Mouse (Mus musculus): ENCODE data around the gene Mark2.
"Not testable (repeated sequence)": the region's sequence is repeated elsewhere in the genome, so short reads cannot be mapped to it uniquely, and the experiment has no call there.

Gene Mark2

DNA sequence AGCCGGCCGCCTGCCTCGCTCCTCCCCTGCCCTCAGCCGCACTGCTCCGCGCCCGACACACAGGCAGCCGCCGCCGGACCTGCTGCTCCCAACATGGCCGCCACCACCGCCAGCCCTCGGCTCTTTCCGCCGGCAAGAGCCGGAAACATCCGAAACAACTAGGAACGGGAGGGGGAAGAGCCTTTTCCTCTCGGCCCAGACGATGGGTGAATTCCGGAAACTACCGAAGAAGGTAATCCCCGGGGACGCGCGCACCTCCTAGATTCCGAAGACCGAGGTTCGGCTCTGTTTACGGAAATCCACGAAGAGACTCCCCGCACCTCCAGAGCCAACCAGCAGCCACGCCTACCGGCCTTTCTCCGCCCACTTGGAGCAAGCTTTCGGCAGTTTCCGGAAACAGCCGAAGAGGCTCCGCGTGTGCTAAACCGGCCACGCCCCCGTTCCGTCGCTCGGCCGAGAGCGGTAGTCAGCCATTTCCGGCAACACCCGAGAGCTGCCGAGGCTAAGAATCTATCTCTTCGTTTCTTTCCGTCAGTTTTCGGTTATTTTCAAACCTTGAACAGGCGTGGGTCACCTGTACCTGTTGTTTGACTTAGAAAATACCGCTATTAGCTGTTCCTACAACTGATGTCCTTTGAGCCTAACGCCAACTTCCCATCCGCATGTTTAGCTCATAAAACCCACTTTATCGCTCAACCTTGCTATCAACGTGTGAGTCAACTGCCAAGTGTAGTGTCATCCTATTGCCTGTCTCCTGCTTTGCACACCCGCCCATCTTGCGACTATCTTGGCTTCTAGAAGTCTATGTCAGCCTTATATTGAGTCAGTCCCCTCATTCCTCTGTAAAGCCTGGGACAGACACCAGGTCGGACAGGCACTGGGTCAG, at the start of gene Mark2:
TSS of gene Mark2 (minus strand) at position 349 of the 886 bp plus-strand sequence.
- DNase-seq: peak; percentile 99

- DNase-seq: no peak
Observed at GRCm38 (mm10) chr19:7388488-7388887, 46.8 kb upstream of the Mark2 start.

DNA sequence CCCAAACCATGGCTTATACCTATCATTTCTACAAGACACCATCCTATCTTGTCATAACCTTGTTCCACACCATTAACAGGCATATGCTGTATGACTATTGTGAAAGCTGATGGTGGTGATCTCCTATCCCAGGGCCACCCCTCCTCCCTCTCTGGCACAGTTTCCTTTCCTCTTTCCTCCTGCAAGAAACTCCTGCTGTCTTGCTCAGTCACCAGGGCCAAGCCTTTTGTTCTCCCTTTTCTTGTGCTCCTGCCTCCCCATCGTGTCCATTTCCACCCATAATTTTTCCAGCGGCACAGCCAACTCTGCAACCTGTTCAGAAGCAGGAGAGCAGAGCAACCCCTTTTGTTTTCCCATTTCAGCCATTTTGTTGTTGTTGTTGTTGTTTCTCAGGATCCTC, 44.4 kb upstream of the Mark2 start:
- no peak for DNase-seq

GRCm38 (mm10) chr19:7382903-7383865, 41.5 kb upstream of the Mark2 start, which contains the start of gene Spindoc:
Gene Spindoc, minus strand, starts transcription at chr19:7382994.
- peak; percentile 97 to 99 for DNase-seq

- DNase-seq: peak; percentile 80 to 84
Observed at GRCm38 (mm10) chr19:7382248-7382902, 40.7 kb upstream of the Mark2 start.

- DNase-seq: no peak
Observed at GRCm38 (mm10) chr19:7381906-7382247, 40.2 kb upstream of the Mark2 start.

DNA sequence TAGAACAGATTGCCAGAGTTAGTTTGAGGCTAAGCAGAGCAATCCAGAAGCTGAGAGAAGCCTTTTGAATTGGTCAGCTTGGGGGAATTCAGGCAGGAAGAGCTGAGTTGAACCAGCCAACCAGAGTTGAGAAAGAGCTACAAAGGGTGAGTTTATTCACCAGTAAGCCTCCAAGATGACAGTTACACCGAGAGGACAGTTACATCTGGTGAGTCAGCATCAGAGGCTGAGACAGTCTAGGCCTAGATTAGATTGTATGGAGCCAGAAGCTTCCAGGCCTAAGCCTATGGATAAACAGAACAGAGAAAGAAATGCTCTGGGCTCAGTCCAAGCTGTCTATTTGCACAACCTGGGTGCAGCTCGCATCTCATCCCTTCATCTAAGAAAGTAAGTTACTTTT, 36.0 kb upstream of the Mark2 start:
- no peak for DNase-seq

DNA sequence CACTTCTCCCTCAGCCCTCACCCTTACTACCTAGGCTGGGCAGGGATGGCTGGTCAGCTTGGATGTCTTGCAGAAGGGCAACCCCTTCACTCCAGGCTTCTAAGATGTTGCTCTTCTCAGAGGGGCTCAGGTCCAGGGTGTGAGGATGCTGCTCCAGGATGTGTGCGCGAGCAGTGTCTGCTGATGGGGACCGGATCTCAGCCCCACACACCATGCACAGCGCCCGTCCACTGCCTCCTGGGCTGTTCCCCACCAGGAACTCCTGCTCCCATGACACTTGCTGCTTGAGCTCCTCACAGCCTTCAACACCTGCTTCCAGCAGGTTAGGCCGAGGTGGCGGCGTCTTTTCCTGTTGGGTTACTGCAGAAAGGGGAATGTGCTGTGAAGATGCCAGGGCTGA, 32.8 kb upstream of the Mark2 start:
- DNase-seq: no peak

- not testable (repeated sequence) for DNase-seq
Observed at GRCm38 (mm10) chr19:7369469-7369868, 27.8 kb upstream of the Mark2 start.

GRCm38 (mm10) chr19:7353636-7354035, 12.0 kb upstream of the Mark2 start:
- DNase-seq: no peak

- no peak for DNase-seq
Observed at GRCm38 (mm10) chr19:7352809-7353495, 11.3 kb upstream of the Mark2 start.

- no peak for DNase-seq
Observed at GRCm38 (mm10) chr19:7349993-7350392, 8.3 kb upstream of the Mark2 start.

DNA sequence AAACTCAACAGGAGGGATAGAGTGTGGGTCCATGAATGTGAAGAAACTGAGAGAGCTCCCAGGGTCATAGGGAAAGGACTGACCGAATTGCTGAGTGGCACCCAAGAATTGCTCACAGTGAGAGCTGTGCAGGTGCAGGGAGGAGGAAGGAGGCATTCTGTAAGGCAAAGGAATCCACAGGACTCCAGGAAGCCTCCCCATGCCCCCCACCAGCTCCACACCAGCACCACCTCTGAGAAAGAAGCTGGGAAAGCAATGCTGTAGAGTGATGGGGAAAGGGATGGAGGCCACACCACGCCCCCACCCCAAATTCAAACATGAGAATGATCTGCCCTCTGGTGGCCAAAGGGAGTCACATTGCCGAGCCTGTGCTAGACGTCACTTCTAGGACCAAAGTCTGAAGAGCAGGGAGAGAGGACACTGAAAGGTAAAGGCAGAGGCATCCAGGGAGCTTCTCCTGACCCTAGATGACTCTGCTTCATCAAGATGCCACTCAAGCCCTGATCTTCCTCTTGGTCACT, 3.6 kb upstream of the Mark2 start:
- peak; percentile 62 to 64 for DNase-seq

DNA sequence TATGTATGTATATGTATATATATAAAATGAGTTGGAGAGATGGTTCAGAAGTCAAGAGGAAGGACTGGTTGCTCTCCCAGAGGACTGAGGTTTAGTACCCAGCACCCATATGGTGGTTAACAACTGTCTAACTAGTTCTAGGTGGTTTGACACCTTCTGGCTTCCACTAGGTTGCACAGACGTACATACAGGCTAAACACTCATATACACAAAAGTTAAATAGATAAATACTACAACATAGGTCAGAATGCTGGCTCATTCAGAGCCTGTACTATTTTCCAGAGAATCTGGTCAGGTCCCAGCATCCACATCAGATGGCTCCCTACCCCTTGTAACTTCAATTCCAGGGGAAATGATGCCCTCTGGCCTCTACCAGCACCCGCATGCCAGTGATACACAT, 986 bp upstream of the Mark2 start:
- no peak for DNase-seq

GRCm38 (mm10) chr19:7340780-7341475, 732 bp downstream of the Mark2 start:
- peak; percentile 53 to 55 for DNase-seq

DNA sequence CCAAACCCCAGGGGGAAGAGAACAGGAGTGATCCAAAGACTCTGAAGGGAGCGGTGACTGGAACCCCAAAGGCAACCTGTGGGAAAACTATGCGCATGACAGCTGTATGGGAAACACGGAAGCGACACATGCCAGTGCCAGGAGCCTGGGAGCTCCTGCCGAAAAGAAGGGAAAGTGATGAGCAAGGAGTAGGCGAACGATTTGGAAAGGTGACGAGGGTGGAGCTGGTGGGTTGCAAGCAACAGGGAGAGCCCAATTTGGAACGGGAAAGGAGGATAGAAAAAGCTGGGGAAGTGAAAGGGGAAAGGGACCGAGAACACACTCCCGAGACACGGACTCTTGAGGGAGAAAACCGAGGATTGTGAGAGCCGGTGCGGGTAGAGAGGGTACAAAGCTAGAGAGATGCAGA, 1.3 kb downstream of the Mark2 start:
- DNase-seq: no peak

DNA sequence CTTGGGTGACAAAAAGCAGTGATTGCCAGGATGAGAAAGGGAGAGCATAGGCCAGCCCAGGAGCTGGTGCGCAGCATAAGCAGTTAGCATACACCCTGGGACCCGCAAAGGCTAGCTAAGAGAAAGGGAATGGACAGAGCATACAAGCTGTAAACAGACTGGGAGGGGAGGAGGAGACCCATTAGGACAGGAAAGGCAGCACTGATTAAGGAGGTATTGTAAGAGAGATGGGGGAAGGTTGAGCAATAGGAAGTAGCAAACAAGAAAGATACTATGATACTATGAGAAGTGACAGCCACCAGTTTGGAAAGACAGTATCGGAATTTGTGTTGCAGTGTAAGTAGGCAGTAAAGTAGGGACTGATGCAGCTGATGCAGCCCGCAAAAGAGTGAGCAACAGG, 1.8 kb downstream of the Mark2 start:
- no peak for DNase-seq

DNA sequence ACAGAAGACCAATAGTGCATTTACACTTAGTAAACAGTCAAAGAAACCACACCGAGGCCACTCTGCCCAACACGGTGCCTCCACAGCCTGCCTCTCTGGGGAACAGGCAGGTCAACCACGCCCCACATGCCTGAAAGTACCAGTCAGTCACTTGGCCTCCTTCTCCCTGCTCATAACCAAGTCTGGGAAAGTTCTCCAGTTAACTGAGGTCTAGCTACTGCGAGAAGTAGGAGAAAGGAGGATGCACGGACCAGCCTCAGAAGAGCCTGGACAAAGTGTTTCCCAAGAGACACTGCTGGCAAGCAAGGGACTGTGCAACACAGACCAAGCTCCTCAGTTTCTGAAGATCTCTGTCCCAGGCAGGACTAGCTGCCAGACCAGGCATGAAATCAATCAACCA, 2.6 kb downstream of the Mark2 start:
- DNase-seq: no peak

DNA sequence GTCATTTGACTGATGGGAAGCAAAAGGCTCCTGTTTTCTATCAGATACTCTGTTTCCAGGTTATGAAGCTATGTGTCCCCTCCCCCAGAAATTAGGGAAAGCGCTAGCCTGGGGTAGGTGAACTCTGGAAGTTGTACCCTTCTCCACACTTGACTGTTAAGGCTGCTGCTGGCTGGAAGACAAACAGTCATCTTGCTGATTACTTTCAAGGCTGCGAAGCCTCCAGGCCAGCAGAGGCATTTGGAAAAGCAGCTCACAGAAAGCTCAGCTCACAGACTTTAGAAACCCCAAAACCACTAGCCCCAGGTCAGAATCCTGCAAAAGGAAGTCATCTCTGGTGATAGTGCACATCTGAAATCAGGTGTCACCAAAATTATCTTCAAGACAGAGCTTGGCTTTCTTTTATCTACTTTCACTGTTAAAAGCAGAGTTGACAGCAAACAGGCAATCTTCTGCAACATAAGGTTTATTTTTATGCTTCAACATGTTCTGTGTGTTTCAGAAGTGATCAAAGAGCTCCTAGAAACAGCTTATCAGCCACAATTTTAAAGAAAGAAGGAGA, 3.8 kb downstream of the Mark2 start:
- DNase-seq: no peak

DNA sequence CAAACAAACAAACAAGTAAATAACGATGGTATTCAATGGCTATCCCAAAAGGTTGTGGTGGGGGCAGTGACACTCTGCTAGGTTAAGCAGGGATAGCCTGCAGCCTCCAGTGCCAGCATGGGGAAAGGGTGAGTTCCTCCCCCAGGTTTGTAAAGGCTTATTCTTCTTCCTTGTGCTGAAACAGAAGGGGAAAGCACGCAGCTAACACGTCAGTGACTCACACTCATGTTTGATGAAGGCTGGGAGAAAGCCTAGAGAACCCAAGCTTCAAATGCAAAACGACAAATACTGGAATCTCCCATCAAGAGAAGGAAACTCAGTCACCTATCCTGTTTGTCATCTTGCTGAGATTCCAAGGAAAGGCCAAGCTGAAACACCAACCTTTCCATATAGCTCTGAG, 6.0 kb downstream of the Mark2 start:
- no peak for DNase-seq

GRCm38 (mm10) chr19:7334049-7334448, 7.6 kb downstream of the Mark2 start:
- DNase-seq: no peak

Data from thymus, postnatal 36 days (tissue).